Mouse (Mus musculus) midbrain, embryonic 14.5 days (tissue): ENCODE measurements at regions not wholly inside any gene's neighbourhood (a gene's known extent, or its start where the extent isn't known, plus 50 kb on each side); places are given as distances from the start of the nearest gene placed in this dataset.

Source experiments
- ATAC-seq: fragments of 200-750 bp; cut with Nextera tagmentation; 2 replicates; pipeline ENCODE4 v1.8.0; 2017; ENCODE audit warnings: moderate number of reproducible peaks, moderate library complexity; ENCODE audit not compliant: low FRiP score, low TSS enrichment
- DNase-seq: peaks from one replicate; pipeline ENCODE4 v3.0.0-alpha.2; 2015
- H3K27ac ChIP-seq: fragments of 300-500 bp; sonication (generic); replicated peaks from 2 replicates; pipeline ENCODE4 v1.5.1; 2014; ENCODE audit warnings: mild to moderate bottlenecking, low read depth, low read length, moderate library complexity
- H3K27me3 ChIP-seq: fragments of 300-500 bp; sonication (generic); 2 replicates; pipeline ENCODE4 v1.6.1; 2014; ENCODE audit warnings: low read length, control low read depth, mixed read lengths; ENCODE audit not compliant: control insufficient read depth, insufficient read depth
- H3K36me3 ChIP-seq: fragments of 300-500 bp; sonication (generic); 2 replicates; pipeline ENCODE4 v1.6.1; 2014; ENCODE audit warnings: low read length, control low read depth; ENCODE audit not compliant: control insufficient read depth, insufficient read depth
- H3K4me1 ChIP-seq: fragments of 300-500 bp; sonication (generic); 2 replicates; pipeline ENCODE4 v1.6.1; 2014; ENCODE audit warnings: mild to moderate bottlenecking, antibody characterized with exemption, low read length, control low read depth; ENCODE audit not compliant: control insufficient read depth, insufficient read depth
- H3K4me2 ChIP-seq: fragments of 300-500 bp; sonication (generic); 2 replicates; pipeline ENCODE4 v1.6.1; 2014; ENCODE audit warnings: mild to moderate bottlenecking, low read length, moderate library complexity
- H3K4me3 ChIP-seq: fragments of 300-500 bp; sonication (generic); replicated peaks from 2 replicates; pipeline ENCODE4 v1.5.1; 2014; ENCODE audit warnings: low read depth, low read length
- H3K9ac ChIP-seq: fragments of 300-500 bp; sonication (generic); replicated peaks from 2 replicates; pipeline ENCODE4 v1.6.1; 2014; ENCODE audit warnings: mild to moderate bottlenecking, low read length, moderate library complexity
- H3K9me3 ChIP-seq: fragments of 300-500 bp; sonication (generic); 2 replicates; pipeline ENCODE4 v1.6.1; 2016; ENCODE audit warnings: low read length, control low read depth, mixed read lengths; ENCODE audit not compliant: control insufficient read depth
- WGBS: fragments of 180-500 bp; shearing (Covaris S2); extraction: QIAGEN DNeasy Blood & Tissue Kit; methylation state at CpG from one replicate; pipeline ENCODE4 v1.1.7; 2014; 5-methylcytosine and 5-hydroxymethylcytosine counted together

DNA sequence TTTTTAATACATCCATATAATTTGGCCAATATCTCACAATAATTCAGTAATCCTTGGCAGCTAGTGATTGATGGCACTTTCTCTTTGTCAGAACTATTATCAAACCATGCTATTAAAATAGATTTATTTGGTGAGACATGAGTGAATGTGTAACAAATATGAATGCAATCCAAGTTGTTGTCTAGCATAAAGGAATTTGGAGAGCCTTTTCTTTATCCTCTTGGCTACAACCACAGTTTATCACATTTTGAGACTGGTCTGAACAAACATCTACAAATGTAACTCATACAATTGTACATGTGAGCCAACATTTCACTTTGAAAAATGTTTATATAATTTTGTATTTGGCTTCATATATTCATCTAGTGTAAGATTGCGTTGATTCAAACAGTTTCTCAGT is 676.5 kb downstream of the Pcdh7 start:
- Histone ChIP-seq H3K4me2 (no peak overlapping the region), H3K4me1 (no peaks in the 10 kb centered on the region), H3K9me3 (no peaks in the 10 kb centered on the region), H3K36me3 (no peaks in the 10 kb centered on the region), H3K27me3 (no peaks in the 10 kb centered on the region), H3K9ac (no peak overlapping the region), H3K27ac (no peak overlapping the region), H3K4me3 (no peak overlapping the region)
- DNase-seq (no peak), ATAC-seq (no peak)
- WGBS = 96% methylated on average over 1 of the region's 1 CpGs

DNA sequence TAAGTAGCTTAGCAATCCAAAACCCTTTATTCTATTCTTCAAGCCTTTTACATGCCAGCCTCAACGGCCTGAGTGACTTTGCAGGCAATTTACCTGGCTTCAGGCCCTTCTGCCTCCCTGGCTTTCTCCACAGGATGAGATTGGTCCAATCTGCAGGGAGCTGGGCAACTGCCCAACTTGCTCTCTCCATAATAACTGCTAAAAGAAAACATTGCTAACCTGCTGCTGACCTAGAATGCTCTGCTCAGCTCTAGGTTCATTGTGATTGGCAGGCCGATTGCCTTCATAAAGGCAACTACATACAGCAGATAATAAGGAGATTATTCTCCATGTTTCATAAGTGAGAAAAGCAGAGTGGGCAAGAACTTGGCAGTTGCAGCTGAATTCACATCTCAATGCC is 710.5 kb downstream of the Pcdh7 start:
- no peak overlapping the region for H3K4me3 ChIP-seq
- ATAC-seq (no peak), DNase-seq (peak; percentile 19)
- 67% methylated on average over 2 of the region's 2 CpGs for WGBS
- H3K27me3 ChIP-seq = no peaks in the 10 kb centered on the region
- no peaks in the 10 kb centered on the region for H3K9me3 ChIP-seq
- H3K4me1 ChIP-seq = no peaks in the 10 kb centered on the region
- no peak overlapping the region for H3K27ac ChIP-seq
- H3K36me3 ChIP-seq = no peaks in the 10 kb centered on the region
- H3K4me2 ChIP-seq = no peak overlapping the region
- no peak overlapping the region for H3K9ac ChIP-seq

DNA sequence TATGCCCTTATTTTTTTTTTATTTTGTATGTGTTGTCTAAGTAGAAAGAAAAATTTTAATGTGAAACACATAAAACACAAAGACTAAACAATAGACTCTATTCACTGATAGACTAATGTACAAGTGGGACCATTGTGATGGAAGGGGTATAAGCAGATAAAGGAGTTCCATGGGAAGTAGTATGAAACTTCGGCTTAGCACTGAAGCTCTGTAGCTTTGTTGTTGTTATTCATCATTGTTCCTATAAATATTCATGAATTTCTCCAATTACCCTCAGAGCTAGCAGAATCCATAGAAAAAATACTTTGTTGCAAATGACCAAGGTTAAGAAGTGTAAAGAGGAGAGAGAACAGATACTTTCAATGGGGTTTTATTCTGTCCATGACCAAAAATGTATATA is 718.7 kb downstream of the Pcdh7 start:
- H3K27me3 ChIP-seq = no peaks in the 10 kb centered on the region
- H3K9me3 ChIP-seq = no peaks in the 10 kb centered on the region
- no peaks in the 10 kb centered on the region for H3K4me1 ChIP-seq
- ATAC-seq = 0 out of 2 replicates have a peak, but pooled peaks have one; percentile 31
- no peak overlapping the region for H3K27ac ChIP-seq
- H3K4me2 ChIP-seq = no peak overlapping the region
- WGBS = 18% methylated on average over 1 of the region's 1 CpGs
- no peak overlapping the region for H3K4me3 ChIP-seq
- H3K9ac ChIP-seq = no peak overlapping the region
- H3K36me3 ChIP-seq = no peaks in the 10 kb centered on the region
- no peak for DNase-seq
